ENCODE assay signal across 8 mouse cellular contexts in genomic region chr1:74332241-74332763, GRCm38 (mm10). TPM values are rescaled to one million over a fixed set of nuclear protein-coding genes. Genes with fewer than 3 reads are reported as not detected.
DNase-seq lines count a peak whose midpoint lies in the region; ATAC-seq and TF ChIP-seq lines count a peak whose summit lies in the region.

No protein-coding gene starts in this region.

- no peak for TF ChIP-seq CTCF in G1E (IDR thresholded peaks at IDR 0.05; ENCODE audit: low read depth, low read length)
- peak; percentile 71 for TF ChIP-seq CTCF in layer of hippocampus, adult 2 months (conservative IDR thresholded peaks at IDR 0.05)
- peak; percentile 67 for TF ChIP-seq CTCF in lung, embryonic 14.5 days (IDR thresholded peaks at IDR 0.05; ENCODE audit: low read depth)
- no peak for TF ChIP-seq CTCF in olfactory bulb, adult 2 months (IDR thresholded peaks at IDR 0.05; ENCODE audit: insufficient read depth, low read depth, low read length)
- TF ChIP-seq CTCF in thymus, adult 2 months (IDR thresholded peaks at IDR 0.05; ENCODE audit: borderline replicate concordance, control insufficient read depth, extremely low read depth, insufficient read depth, low read length, poor library complexity), result peak; percentile 51; the same call in 1 of the 2 replicates

- peak overlapping the region; percentile 70 for H3K27ac ChIP-seq in forebrain, embryonic 16.5 days (ENCODE audit: low read length)
- H3K27ac ChIP-seq in layer of hippocampus, adult 2 months, result peak overlapping the region; percentile 86
- H3K27ac ChIP-seq in lung, embryonic 14.5 days (ENCODE audit: low read depth), result peak overlapping the region; percentile 77
- peak overlapping the region; percentile 52 for H3K27ac ChIP-seq in olfactory bulb, adult 2 months (ENCODE audit: insufficient read depth, low read depth, low read length)
- peak overlapping the region; percentile 16; the same call in 1 of the 2 replicates for H3K27ac ChIP-seq in thymus, adult 2 months (ENCODE audit: control insufficient read depth, insufficient read depth, low read length)

- peak; percentile 100 for DNase-seq in G1E (ENCODE audit: low spot score)
- peak; percentile 93 to 96 for DNase-seq in cerebellum, adult 18-20 months
- peak; percentile 95 to 96 for DNase-seq in heart, postnatal 36 days
- peak; percentile 95 for DNase-seq in layer of hippocampus, adult 2 months (ENCODE audit: low spot score in 2 of 2)
- peak; percentile 100 for DNase-seq in lung, embryonic 14.5 days
- DNase-seq in thymus, adult 2 months, result peak; percentile 94

- peak overlapping the region; percentile 62 for H3K9ac ChIP-seq in forebrain, embryonic 16.5 days (replicated peaks; ENCODE audit: low read depth, low read length)
- H3K9ac ChIP-seq in lung, embryonic 14.5 days, result peak overlapping the region; percentile 51

- H3K36me3 ChIP-seq in G1E (replicated peaks), result no peaks in the 10 kb centered on the region
- no peaks in the 10 kb centered on the region for H3K36me3 ChIP-seq in forebrain, embryonic 16.5 days (ENCODE audit: control insufficient read depth, insufficient read depth)
- H3K36me3 ChIP-seq in lung, embryonic 14.5 days (ENCODE audit: insufficient read depth), result no peaks in the 10 kb centered on the region
- no peaks in the 10 kb centered on the region for H3K36me3 ChIP-seq in thymus, adult 2 months (ENCODE audit: control insufficient read depth, insufficient read depth, low read length)

- H3K27me3 ChIP-seq in G1E (ENCODE audit: insufficient read depth, low read length), result peaks cover 36% of the 10 kb centered on the region
- H3K27me3 ChIP-seq in forebrain, embryonic 16.5 days (replicated peaks; ENCODE audit: control insufficient read depth, insufficient read depth, low read length), result no peaks in the 10 kb centered on the region
- no peaks in the 10 kb centered on the region for H3K27me3 ChIP-seq in lung, embryonic 14.5 days (ENCODE audit: insufficient read depth, low read length)
- no peaks in the 10 kb centered on the region for H3K27me3 ChIP-seq in thymus, adult 2 months (ENCODE audit: control insufficient read depth, insufficient read depth, low read length)

- peak overlapping the region; percentile 84 for H3K4me2 ChIP-seq in forebrain, embryonic 16.5 days (ENCODE audit: low read length)
- peak overlapping the region; percentile 73 for H3K4me2 ChIP-seq in lung, embryonic 14.5 days

- H3K4me3 ChIP-seq in G1E (ENCODE audit: low read depth, low read length), result peak overlapping the region; percentile 69
- H3K4me3 ChIP-seq in forebrain, embryonic 16.5 days (replicated peaks; ENCODE audit: low read length), result peak overlapping the region; percentile 55
- H3K4me3 ChIP-seq in layer of hippocampus, adult 2 months, result peak overlapping the region; percentile 58
- peak overlapping the region; percentile 48 for H3K4me3 ChIP-seq in lung, embryonic 14.5 days (ENCODE audit: low read depth, low read length)
- H3K4me3 ChIP-seq in olfactory bulb, adult 2 months (ENCODE audit: insufficient read depth, low read depth, low read length), result peak overlapping the region; percentile 53
- H3K4me3 ChIP-seq in thymus, adult 2 months (ENCODE audit: control insufficient read depth, insufficient read depth, low read length), result peak overlapping the region; percentile 50

- intact Hi-C loops in heart, postnatal 36 days (cut with DNase I), result loop anchor here (2.0 kb wide), 1 partner anchor 54 kb away; no protein-coding TSS in a partner anchor

- peak; percentile 95 for ATAC-seq in G1E (ENCODE audit: extremely low read depth, insufficient number of reproducible peaks, low FRiP score, poor library complexity, severe bottlenecking)
- ATAC-seq in forebrain, embryonic 16.5 days, result peak; percentile 96
- peak; percentile 98 for ATAC-seq in lung, embryonic 14.5 days (ENCODE audit: insufficient read depth)

- peaks cover 36% of the 10 kb centered on the region for H3K4me1 ChIP-seq in G1E (ENCODE audit: insufficient read depth, low read depth, low read length)
- peaks cover 22% of the 10 kb centered on the region for H3K4me1 ChIP-seq in forebrain, embryonic 16.5 days (replicated peaks; ENCODE audit: control insufficient read depth, insufficient read depth, low read length)
- H3K4me1 ChIP-seq in lung, embryonic 14.5 days (ENCODE audit: insufficient read depth), result peaks cover 12% of the 10 kb centered on the region
- peaks cover 13% of the 10 kb centered on the region for H3K4me1 ChIP-seq in olfactory bulb, adult 2 months (ENCODE audit: control insufficient read depth, insufficient read depth, low read length)
- peaks cover 26% of the 10 kb centered on the region for H3K4me1 ChIP-seq in thymus, adult 2 months (replicated peaks; ENCODE audit: control insufficient read depth, insufficient read depth, low read length)

- WGBS in forebrain, embryonic 16.5 days, result under 1% methylated on average over 36 of the region's 36 CpGs
- under 1% methylated on average over 36 of the region's 36 CpGs for WGBS in lung, embryonic 14.5 days
- under 1% methylated on average over 36 of the region's 36 CpGs for WGBS in olfactory bulb, adult 2 months
- under 1% methylated on average over 36 of the region's 36 CpGs for WGBS in thymus, adult 2 months

- no peaks in the 10 kb centered on the region for H3K9me3 ChIP-seq in G1E (replicated peaks)
- no peaks in the 10 kb centered on the region for H3K9me3 ChIP-seq in forebrain, embryonic 16.5 days (ENCODE audit: control insufficient read depth, low read length)
- no peaks in the 10 kb centered on the region for H3K9me3 ChIP-seq in lung, embryonic 14.5 days (ENCODE audit: low read depth, low read length)

- peak; percentile 48; the same call in 1 of the 2 replicates for TF ChIP-seq POLR2A in olfactory bulb, adult 2 months (IDR thresholded peaks at IDR 0.05; ENCODE audit: insufficient read depth, low read depth, low read length)
- 0 out of 2 replicates have a peak, but pooled peaks have one; percentile 43 for TF ChIP-seq POLR2A in thymus, adult 2 months (IDR thresholded peaks at IDR 0.05; ENCODE audit: control insufficient read depth, extremely low read depth, insufficient read depth, low read length, poor library complexity)

RNA-seq across cellular contexts. Expression of gene Tmbim1, which starts 26.9 kb away (rescaled TPM):
- total RNA-seq in G1E (2014; fragmentation: Nextera tagmentation), result 18.7 and 19.8 TPM in 2 replicates
- total RNA-seq in G1E (2017), result 19.7 and 26.0 TPM in 2 replicates
- polyA plus RNA-seq in G1E (2012), result 110 and 115 TPM in 2 replicates
- polyA plus RNA-seq in forebrain, embryonic 16.5 days (2015; fragmentation: Nextera tagmentation; extraction: Ambion mirVana), result 6.9 and 7.7 TPM in 2 replicates
- 10 to 100 TPM; 45.8 to 50.5 TPM for total RNA-seq in heart, postnatal 36 days (2021)
- total RNA-seq in layer of hippocampus, adult 2 months (2021), result 10 to 100 TPM; 23.3 to 23.9 TPM
- 25.5 and 29.8 TPM in 2 replicates for polyA plus RNA-seq in lung, embryonic 14.5 days (2014; fragmentation: Nextera tagmentation; extraction: Ambion mirVana)
- polyA plus RNA-seq in olfactory bulb, adult 2 months (2012; ENCODE audit: insufficient read depth, insufficient read length, low replicate concordance, missing spikeins), result 36.6 TPM in 1 of 2 replicates, not detected in the other
- 55.5 and 69.2 TPM in 2 replicates for polyA plus RNA-seq in thymus, adult 2 months (2012; rRNA removed)

RNA-seq across cellular contexts. Expression of gene Catip, which starts 29.6 kb away (rescaled TPM):
- total RNA-seq in G1E (2014; fragmentation: Nextera tagmentation) (not detected in 2 replicates), G1E (2017) (0.27 TPM in 1 of 2 replicates, not detected in the other)
- not detected in 2 replicates for polyA plus RNA-seq in G1E (2012)
- polyA plus RNA-seq in forebrain, embryonic 16.5 days (2015; fragmentation: Nextera tagmentation; extraction: Ambion mirVana), result 1.0 and 1.2 TPM in 2 replicates
- under 1 TPM; 0.19 to 0.41 TPM for total RNA-seq in heart, postnatal 36 days (2021)
- total RNA-seq in layer of hippocampus, adult 2 months (2021), result 1 to 10 TPM; 1.1 to 1.8 TPM
- 0.62 and 0.63 TPM in 2 replicates for polyA plus RNA-seq in lung, embryonic 14.5 days (2014; fragmentation: Nextera tagmentation; extraction: Ambion mirVana)
- not detected in 2 replicates for polyA plus RNA-seq in olfactory bulb, adult 2 months (2012; ENCODE audit: insufficient read depth, insufficient read length, low replicate concordance, missing spikeins)
- 0.13 and 0.27 TPM in 2 replicates for polyA plus RNA-seq in thymus, adult 2 months (2012; rRNA removed)

RNA-seq across cellular contexts. Expression of gene Slc11a1, which starts 42.7 kb away (rescaled TPM):
- total RNA-seq in G1E (2014; fragmentation: Nextera tagmentation), result not detected in 2 replicates
- total RNA-seq in G1E (2017), result 0.23 and 0.60 TPM in 2 replicates
- polyA plus RNA-seq in G1E (2012), result not detected in 2 replicates
- 1.2 and 1.5 TPM in 2 replicates for polyA plus RNA-seq in forebrain, embryonic 16.5 days (2015; fragmentation: Nextera tagmentation; extraction: Ambion mirVana)
- total RNA-seq in heart, postnatal 36 days (2021), result 1 to 10 TPM; 4.7 to 5.5 TPM
- 1 to 10 TPM; 3.1 to 3.9 TPM for total RNA-seq in layer of hippocampus, adult 2 months (2021)
- 3.1 and 3.5 TPM in 2 replicates for polyA plus RNA-seq in lung, embryonic 14.5 days (2014; fragmentation: Nextera tagmentation; extraction: Ambion mirVana)
- polyA plus RNA-seq in olfactory bulb, adult 2 months (2012; ENCODE audit: insufficient read depth, insufficient read length, low replicate concordance, missing spikeins), result not detected in 2 replicates
- 46.3 and 48.7 TPM in 2 replicates for polyA plus RNA-seq in thymus, adult 2 months (2012; rRNA removed)

RNA-seq across cellular contexts. Expression of gene Pnkd, which starts 47.6 kb away (rescaled TPM):
- total RNA-seq in G1E (2014; fragmentation: Nextera tagmentation), result 27.7 and 58.4 TPM in 2 replicates
- total RNA-seq in G1E (2017), result 30.5 and 37.9 TPM in 2 replicates
- polyA plus RNA-seq in G1E (2012), result 186 and 219 TPM in 2 replicates
- polyA plus RNA-seq in forebrain, embryonic 16.5 days (2015; fragmentation: Nextera tagmentation; extraction: Ambion mirVana), result 98.4 and 105 TPM in 2 replicates
- 100 to 1,000 TPM; 145 to 159 TPM for total RNA-seq in heart, postnatal 36 days (2021)
- total RNA-seq in layer of hippocampus, adult 2 months (2021), result 100 to 1,000 TPM; 171 to 185 TPM
- 103 and 104 TPM in 2 replicates for polyA plus RNA-seq in lung, embryonic 14.5 days (2014; fragmentation: Nextera tagmentation; extraction: Ambion mirVana)
- polyA plus RNA-seq in olfactory bulb, adult 2 months (2012; ENCODE audit: insufficient read depth, insufficient read length, low replicate concordance, missing spikeins), result not detected in 2 replicates
- polyA plus RNA-seq in thymus, adult 2 months (2012; rRNA removed), result 41.1 and 50.1 TPM in 2 replicates

RNA-seq across cellular contexts. Expression of gene Aamp, which starts 47.8 kb away (rescaled TPM):
- 54.8 and 63.5 TPM in 2 replicates for total RNA-seq in G1E (2014; fragmentation: Nextera tagmentation)
- total RNA-seq in G1E (2017), result 127 and 129 TPM in 2 replicates
- polyA plus RNA-seq in G1E (2012), result 250 and 265 TPM in 2 replicates
- 216 and 225 TPM in 2 replicates for polyA plus RNA-seq in forebrain, embryonic 16.5 days (2015; fragmentation: Nextera tagmentation; extraction: Ambion mirVana)
- total RNA-seq in heart, postnatal 36 days (2021), result 100 to 1,000 TPM; 102 to 104 TPM
- total RNA-seq in layer of hippocampus, adult 2 months (2021), result 100 to 1,000 TPM; 153 to 155 TPM
- polyA plus RNA-seq in lung, embryonic 14.5 days (2014; fragmentation: Nextera tagmentation; extraction: Ambion mirVana), result 233 and 236 TPM in 2 replicates
- not detected in 2 replicates for polyA plus RNA-seq in olfactory bulb, adult 2 months (2012; ENCODE audit: insufficient read depth, insufficient read length, low replicate concordance, missing spikeins)
- 183 and 201 TPM in 2 replicates for polyA plus RNA-seq in thymus, adult 2 months (2012; rRNA removed)

Comparison
In these comparisons a context has a peak if more than half of its experiments do, and no peak if none do; other contexts are left out.
1. Peak in every context shown above with its lines: DNase-seq, ATAC-seq, H3K4me3 ChIP-seq and H3K27ac ChIP-seq.
2. CTCF ChIP-seq: peak in layer of hippocampus, adult 2 months (single experiment), lung, embryonic 14.5 days (single experiment) and thymus, adult 2 months (single experiment); none in G1E (single experiment) and olfactory bulb, adult 2 months (single experiment).
3. H3K27ac ChIP-seq: peak in every context shown above with its lines; median percentile 86 in layer of hippocampus, adult 2 months; 77 in lung, embryonic 14.5 days; 70 in forebrain, embryonic 16.5 days; 52 in olfactory bulb, adult 2 months; 16 in thymus, adult 2 months.
4. RNA of gene Slc11a1, which starts 42.7 kb away (polyA plus RNA-seq): 46.3 to 48.7 TPM in thymus, adult 2 months; 3.1 to 3.5 TPM in lung, embryonic 14.5 days, 1.2 to 1.5 TPM in forebrain, embryonic 16.5 days, not detected in G1E and not detected in olfactory bulb, adult 2 months; every median in the first group is over 10 times any median in the second.